In genomic region chr11:119128668-119129280, GRCm38 (mm10) we compare ENCODE assay signal across 9 mouse cellular contexts. TPM values are rescaled to one million over a fixed set of nuclear protein-coding genes. Genes with fewer than 3 reads are reported as not detected.
DNase-seq lines count a peak whose midpoint lies in the region; ATAC-seq lines count a peak whose summit lies in the region.
"Had no signal": no experiment of that assay in that cellular context is flagged by ENCODE, and none has a peak within 500 bp of the region (broad histone marks: within the 10 kb centered on the region; RNA-seq: fewer than 3 reads in every experiment).

No protein-coding gene starts in this region.

- DNase-seq in forebrain, embryonic 14.5 days (ENCODE audit: low spot score): no peak
- no peak for DNase-seq in forebrain, embryonic 11.5 days (ENCODE audit: low spot score)
- DNase-seq in kidney, adult 18-20 months: no peak
- peak; percentile 39 for DNase-seq in ES-CJ7 (ENCODE audit: low read depth, low spot score)
- DNase-seq in urinary bladder, postnatal 25 days (ENCODE audit: low spot score): no peak
- DNase-seq in spleen, adult 18-20 months: no peak
- DNase-seq: right cerebral cortex, postnatal 25 days had no signal

- H3K9me3 ChIP-seq in forebrain, embryonic 14.5 days (replicated peaks; ENCODE audit: control insufficient read depth, low read length): no peaks in the 10 kb centered on the region
- H3K9me3 ChIP-seq in forebrain, embryonic 11.5 days (ENCODE audit: control insufficient read depth, low read length): no peaks in the 10 kb centered on the region
- no peaks in the 10 kb centered on the region for H3K9me3 ChIP-seq in kidney, embryonic 15.5 days (replicated peaks)
- no peaks in the 10 kb centered on the region for H3K9me3 ChIP-seq in neural tube, embryonic 13.5 days

- H3K4me3 ChIP-seq in forebrain, embryonic 14.5 days (ENCODE audit: low read depth, low read length): no peak overlapping the region
- H3K4me3 ChIP-seq in forebrain, embryonic 11.5 days (ENCODE audit: low read depth, low read length): no peak overlapping the region
- no peak overlapping the region for H3K4me3 ChIP-seq in kidney, embryonic 15.5 days (replicated peaks)
- H3K4me3 ChIP-seq in neural tube, embryonic 13.5 days: no peak overlapping the region

- ATAC-seq in forebrain, embryonic 14.5 days: 0 out of 2 replicates have a peak, but pooled peaks have one; percentile 7
- ATAC-seq in forebrain, embryonic 11.5 days (replicated peaks; ENCODE audit: low FRiP score): no peak
- no peak for ATAC-seq in kidney, embryonic 15.5 days (replicated peaks; ENCODE audit: low FRiP score)
- no peak for ATAC-seq in neural tube, embryonic 13.5 days (ENCODE audit: low read depth)

- H3K27ac ChIP-seq in forebrain, embryonic 14.5 days (ENCODE audit: low read depth, low read length): no peak overlapping the region
- H3K27ac ChIP-seq in forebrain, embryonic 11.5 days (ENCODE audit: low read depth, low read length): no peak overlapping the region
- peak overlapping the region; percentile 45; the same call in 1 of the 2 replicates for H3K27ac ChIP-seq in kidney, embryonic 15.5 days
- H3K27ac ChIP-seq in neural tube, embryonic 13.5 days (replicated peaks): peak overlapping the region; percentile 85

- H3K9ac ChIP-seq in forebrain, embryonic 14.5 days (ENCODE audit: low read length): no peak overlapping the region
- H3K9ac ChIP-seq in forebrain, embryonic 11.5 days (ENCODE audit: low read length): no peak overlapping the region
- H3K9ac ChIP-seq in kidney, embryonic 15.5 days: no peak overlapping the region
- peak overlapping the region; percentile 4; the same call in 1 of the 2 replicates for H3K9ac ChIP-seq in neural tube, embryonic 13.5 days

- 44% methylated on average over 11 of the region's 11 CpGs for WGBS in forebrain, embryonic 14.5 days
- WGBS in forebrain, embryonic 11.5 days: 42% methylated on average over 11 of the region's 11 CpGs
- 49% methylated on average over 11 of the region's 11 CpGs for WGBS in kidney, embryonic 15.5 days
- 39% methylated on average over 11 of the region's 11 CpGs for WGBS in neural tube, embryonic 13.5 days

- no peaks in the 10 kb centered on the region for H3K36me3 ChIP-seq in forebrain, embryonic 14.5 days (ENCODE audit: control insufficient read depth, insufficient read depth, low read length)
- no peaks in the 10 kb centered on the region for H3K36me3 ChIP-seq in forebrain, embryonic 11.5 days (ENCODE audit: control insufficient read depth, insufficient read depth, low read length)
- no peaks in the 10 kb centered on the region for H3K36me3 ChIP-seq in kidney, embryonic 15.5 days
- no peaks in the 10 kb centered on the region for H3K36me3 ChIP-seq in neural tube, embryonic 13.5 days

- peaks cover 29% of the 10 kb centered on the region for H3K4me1 ChIP-seq in forebrain, embryonic 14.5 days (ENCODE audit: control insufficient read depth, insufficient read depth, low read length)
- H3K4me1 ChIP-seq in forebrain, embryonic 11.5 days (replicated peaks; ENCODE audit: control insufficient read depth, insufficient read depth, low read length): peaks cover 18% of the 10 kb centered on the region; the same call in 1 of the 2 replicates
- peaks cover 58% of the 10 kb centered on the region for H3K4me1 ChIP-seq in kidney, embryonic 15.5 days
- H3K4me1 ChIP-seq in neural tube, embryonic 13.5 days (replicated peaks): peaks cover 62% of the 10 kb centered on the region

- no peak overlapping the region for H3K4me2 ChIP-seq in forebrain, embryonic 14.5 days (ENCODE audit: low read length)
- H3K4me2 ChIP-seq in forebrain, embryonic 11.5 days (ENCODE audit: low read depth, low read length, severe bottlenecking): no peak overlapping the region
- H3K4me2 ChIP-seq in kidney, embryonic 15.5 days: no peak overlapping the region
- no peak overlapping the region for H3K4me2 ChIP-seq in neural tube, embryonic 13.5 days

- no peaks in the 10 kb centered on the region for H3K27me3 ChIP-seq in forebrain, embryonic 14.5 days (replicated peaks; ENCODE audit: control insufficient read depth, insufficient read depth, low read length)
- peaks cover 3% of the 10 kb centered on the region for H3K27me3 ChIP-seq in forebrain, embryonic 11.5 days (ENCODE audit: control insufficient read depth, insufficient read depth, low read length)
- peaks cover 38% of the 10 kb centered on the region for H3K27me3 ChIP-seq in kidney, embryonic 15.5 days
- peaks cover 10% of the 10 kb centered on the region; the same call in 1 of the 2 replicates for H3K27me3 ChIP-seq in neural tube, embryonic 13.5 days

RNA-seq across cellular contexts. Expression of gene Cbx4, which starts 42.8 kb away (rescaled TPM):
- 9.3 and 14.5 TPM in 2 replicates for polyA plus RNA-seq in forebrain, embryonic 14.5 days (2014; fragmentation: Nextera tagmentation; extraction: Ambion mirVana)
- 6.4 and 7.0 TPM in 2 replicates for polyA plus RNA-seq in forebrain, embryonic 11.5 days (2014; fragmentation: Nextera tagmentation; extraction: Ambion mirVana)
- 8.6 and 9.9 TPM in 2 replicates for polyA plus RNA-seq in kidney, embryonic 15.5 days (2015; fragmentation: Nextera tagmentation; extraction: Ambion mirVana)
- polyA plus RNA-seq in neural tube, embryonic 13.5 days (2015; fragmentation: Nextera tagmentation; extraction: Ambion mirVana): 14.8 and 16.5 TPM in 2 replicates

Comparison
In these comparisons a context has a peak if more than half of its experiments do, and no peak if none do; other contexts are left out.
1. H3K27ac ChIP-seq: peak in kidney, embryonic 15.5 days (single experiment) and neural tube, embryonic 13.5 days (single experiment); none in forebrain, embryonic 14.5 days (single experiment) and forebrain, embryonic 11.5 days (single experiment).